Mouse (Mus musculus) hindbrain, embryonic 12.5 days (tissue): ENCODE data around the gene A3galt2. TPM values are rescaled to one million over a fixed set of nuclear protein-coding genes. Genes with fewer than 3 reads are reported as not detected.

Experiments
- ATAC-seq: fragments of 200-750 bp; cut with Nextera tagmentation; 2 replicates; pipeline ENCODE4 v1.8.0; 2017; ENCODE audit warnings: moderate TSS enrichment; ENCODE audit not compliant: low FRiP score
- H3K27ac ChIP-seq: fragments of 300-500 bp; sonication (generic); 2 replicates; pipeline ENCODE4 v1.5.1; 2016; ENCODE audit warnings: mild to moderate bottlenecking
- H3K27me3 ChIP-seq: fragments of 300-500 bp; sonication (generic); 2 replicates; pipeline ENCODE4 v1.6.1; 2016; ENCODE audit warnings: mild to moderate bottlenecking
- H3K36me3 ChIP-seq: fragments of 300-500 bp; sonication (generic); 2 replicates; pipeline ENCODE4 v1.6.1; 2016; ENCODE audit warnings: mild to moderate bottlenecking
- H3K4me1 ChIP-seq: fragments of 300-500 bp; sonication (generic); 2 replicates; pipeline ENCODE4 v1.6.1; 2016
- H3K4me2 ChIP-seq: fragments of 300-500 bp; sonication (generic); replicated peaks from 2 replicates; pipeline ENCODE4 v1.6.1; 2016; ENCODE audit warnings: mild to moderate bottlenecking
- H3K4me3 ChIP-seq: fragments of 300-500 bp; sonication (generic); 2 replicates; pipeline ENCODE4 v1.5.1; 2016; ENCODE audit warnings: mild to moderate bottlenecking
- H3K9ac ChIP-seq: fragments of 300-500 bp; sonication (generic); 2 replicates; pipeline ENCODE4 v1.6.1; 2016; ENCODE audit warnings: mild to moderate bottlenecking, moderate library complexity
- H3K9me3 ChIP-seq: fragments of 300-500 bp; sonication (generic); replicated peaks from 2 replicates; pipeline ENCODE4 v1.6.1; 2016; ENCODE audit warnings: mild to moderate bottlenecking
- WGBS: fragments of 180-500 bp; shearing (Covaris S2); methylation state at CpG from one replicate; pipeline ENCODE4 v1.1.7; 2016; 5-methylcytosine and 5-hydroxymethylcytosine counted together
- polyA plus RNA-seq: library from polyadenylated mRNA; unstranded; fragments of >200 nt; fragmentation: Nextera tagmentation; extraction: Ambion mirVana; gene quantifications from 2 replicates; pipeline ENCODE4 v1.2.1, GENCODE M21; 2016

A3galt2 gene
- polyA plus RNA-seq, 1 experiment from 2014 or later = 0.79 TPM

GRCm38 (mm10) chr4:128806827-128807179, 51.6 kb downstream of the A3galt2 start:
- H3K4me1 ChIP-seq = peaks cover 37% of the 10 kb centered on the region
- peak; percentile 68 for ATAC-seq

GRCm38 (mm10) chr4:128811382-128812056, 56.4 kb downstream of the A3galt2 start:
- H3K27me3 ChIP-seq = no peaks in the 10 kb centered on the region

More at GRCm38 (mm10) chr4:128806827-128807179, 51.6 kb downstream of the A3galt2 start:
- Histone ChIP-seq H3K9me3 (no peaks in the 10 kb centered on the region), H3K4me3 (peak overlapping the region; percentile 85), H3K4me2 (peak overlapping the region; percentile 97), H3K9ac (peak overlapping the region; percentile 100), H3K36me3 (no peaks in the 10 kb centered on the region; the same call in 1 of the 2 replicates), H3K27ac (peak overlapping the region; percentile 98), H3K27me3 (no peaks in the 10 kb centered on the region)
- WGBS = under 1% methylated on average over 15 of the region's 15 CpGs

DNA sequence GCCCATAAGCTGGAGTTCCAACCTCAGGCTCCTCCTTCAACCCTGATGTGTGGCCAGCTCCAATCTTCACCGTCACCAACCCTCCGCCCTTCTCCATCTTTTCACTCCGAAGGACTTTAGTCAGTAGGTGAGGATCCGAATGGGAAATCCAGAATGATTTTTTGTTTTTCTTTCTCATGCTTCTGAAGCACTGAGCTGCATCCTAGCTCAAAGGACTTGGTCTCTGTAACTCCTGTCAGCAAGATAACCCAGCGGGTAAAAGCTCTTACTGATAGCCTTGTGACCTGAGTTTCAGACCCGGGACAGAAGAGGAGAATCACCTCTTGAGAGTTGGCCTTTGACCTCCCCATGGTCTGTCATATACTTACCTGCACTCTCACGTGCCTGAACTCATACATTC, 61.8 kb downstream of the A3galt2 start:
- no peak overlapping the region for H3K4me3 ChIP-seq
- H3K4me2 ChIP-seq = no peak overlapping the region
- no peaks in the 10 kb centered on the region for H3K27me3 ChIP-seq
- no peaks in the 10 kb centered on the region for H3K9me3 ChIP-seq
- no peak overlapping the region for H3K9ac ChIP-seq
- WGBS = 49% methylated on average over 7 of the region's 7 CpGs
- peaks cover 3% of the 10 kb centered on the region for H3K4me1 ChIP-seq
- no peak overlapping the region for H3K27ac ChIP-seq
- no peak for ATAC-seq
- H3K36me3 ChIP-seq = no peaks in the 10 kb centered on the region

More at GRCm38 (mm10) chr4:128811382-128812056, 56.4 kb downstream of the A3galt2 start:
- peak overlapping the region; percentile 59 for H3K9ac ChIP-seq
- H3K27ac ChIP-seq = no peak overlapping the region
- 15% methylated on average over 16 of the region's 16 CpGs for WGBS
- peak overlapping the region; percentile 64 for H3K4me2 ChIP-seq
- peak; percentile 89 for ATAC-seq
- H3K4me3 ChIP-seq = peak overlapping the region; percentile 44
- peaks cover 13% of the 10 kb centered on the region for H3K4me1 ChIP-seq
- H3K9me3 ChIP-seq = no peaks in the 10 kb centered on the region
- H3K36me3 ChIP-seq = no peaks in the 10 kb centered on the region

Other genes with a start within 250 kb of the A3galt2 start
- gene Zscan20, start 145.3 kb upstream of the A3galt2 start, polyA plus RNA-seq = 5.7 and 5.9 TPM in 2 replicates
- 0.93 and 1.5 TPM in 2 replicates for gene Tlr12, start 136.7 kb upstream of the A3galt2 start, polyA plus RNA-seq
- gene Phc2, start 100.7 kb upstream of the A3galt2 start, polyA plus RNA-seq = 126 and 138 TPM in 2 replicates
- gene Zfp362, start 50.7 kb downstream of the A3galt2 start, polyA plus RNA-seq = 44.3 and 44.7 TPM in 2 replicates
- gene Trim62, start 128.2 kb downstream of the A3galt2 start, polyA plus RNA-seq = 21.5 and 24.9 TPM in 2 replicates
- 17.7 and 21.4 TPM in 2 replicates for gene Azin2, start 207.1 kb downstream of the A3galt2 start, polyA plus RNA-seq
- 122 and 128 TPM in 2 replicates for gene Ak2, start 236.6 kb downstream of the A3galt2 start, polyA plus RNA-seq